Mouse (Mus musculus) kidney, embryonic 15.5 days (tissue): ENCODE results near the gene Slc12a9. TPM values are rescaled to one million over a fixed set of nuclear protein-coding genes. Genes with fewer than 3 reads are reported as not detected.

ENCODE experiments used
- ATAC-seq: fragments of 200-750 bp; cut with Nextera tagmentation; replicated peaks from 2 replicates; pipeline ENCODE4 v1.8.0; 2017; ENCODE audit warnings: moderate TSS enrichment; ENCODE audit not compliant: low FRiP score
- H3K27ac ChIP-seq: fragments of 300-500 bp; sonication (generic); 2 replicates; pipeline ENCODE4 v1.5.1; 2015; ENCODE audit warnings: mild to moderate bottlenecking, inconsistent platforms
- H3K27me3 ChIP-seq: fragments of 300-500 bp; sonication (generic); 2 replicates; pipeline ENCODE4 v1.6.1; 2015; ENCODE audit warnings: inconsistent platforms
- H3K36me3 ChIP-seq: fragments of 300-500 bp; sonication (generic); 2 replicates; pipeline ENCODE4 v1.6.1; 2015; ENCODE audit warnings: inconsistent platforms
- H3K4me1 ChIP-seq: fragments of 300-500 bp; sonication (generic); 2 replicates; pipeline ENCODE4 v1.6.1; 2015; ENCODE audit warnings: inconsistent platforms
- H3K4me2 ChIP-seq: fragments of 300-500 bp; sonication (generic); 2 replicates; pipeline ENCODE4 v1.6.1; 2015; ENCODE audit warnings: moderate library complexity, mild to moderate bottlenecking, inconsistent platforms
- H3K4me3 ChIP-seq: fragments of 300-500 bp; sonication (generic); replicated peaks from 2 replicates; pipeline ENCODE4 v1.5.1; 2015; ENCODE audit warnings: mild to moderate bottlenecking, inconsistent platforms
- H3K9ac ChIP-seq: fragments of 300-500 bp; sonication (generic); 2 replicates; pipeline ENCODE4 v1.6.1; 2015; ENCODE audit warnings: mild to moderate bottlenecking, inconsistent platforms
- H3K9me3 ChIP-seq: fragments of 300-500 bp; sonication (generic); replicated peaks from 2 replicates; pipeline ENCODE4 v1.6.1; 2016; ENCODE audit warnings: inconsistent platforms
- WGBS: fragments of 180-500 bp; shearing (Covaris S2); methylation state at CpG from one replicate; pipeline ENCODE4 v1.1.7; 2015; ENCODE audit warnings: mixed read lengths; 5-methylcytosine and 5-hydroxymethylcytosine counted together
- polyA plus RNA-seq: library from polyadenylated mRNA; unstranded; fragments of >200 nt; fragmentation: Nextera tagmentation; extraction: Ambion mirVana; gene quantifications from 2 replicates; pipeline ENCODE4 v1.2.1, GENCODE M21; 2015

The Slc12a9 gene
- 14.2 and 16.0 TPM in 2 replicates for polyA plus RNA-seq

GRCm38 (mm10) chr5:137333512-137334174, at the start of gene Slc12a9:
Gene Slc12a9, minus strand, starts transcription at chr5:137333597.
- Histone ChIP-seq H3K27ac (peak within 1 kb of the TSS; percentile 79), H3K4me2 (peak within 1 kb of the TSS; percentile 97), H3K9me3 (no peaks in the 10 kb centered on the region), H3K4me3 (peak within 1 kb of the TSS; percentile 77), H3K4me1 (peaks cover 23% of the 10 kb centered on the region), H3K27me3 (no peaks in the 10 kb centered on the region), H3K9ac (peak within 1 kb of the TSS; percentile 66), H3K36me3 (no peaks in the 10 kb centered on the region; the same call in 1 of the 2 replicates)
- ATAC-seq: peak; percentile 94
- WGBS: under 1% methylated on average over 44 of the region's 44 CpGs

GRCm38 (mm10) chr5:137381152-137381551, 47.8 kb upstream of the Slc12a9 start:
- 60% methylated on average over 4 of the region's 4 CpGs for WGBS
- ATAC-seq: no peak
- Histone ChIP-seq H3K9me3 (no peaks in the 10 kb centered on the region), H3K27ac (no peak overlapping the region), H3K36me3 (no peaks in the 10 kb centered on the region), H3K4me1 (peaks cover 23% of the 10 kb centered on the region), H3K9ac (no peak overlapping the region), H3K27me3 (no peaks in the 10 kb centered on the region), H3K4me2 (no peak overlapping the region), H3K4me3 (no peak overlapping the region)

GRCm38 (mm10) chr5:137377603-137378002, 44.2 kb upstream of the Slc12a9 start:
- Histone ChIP-seq H3K36me3 (peaks cover 33% of the 10 kb centered on the region), H3K4me3 (no peak overlapping the region), H3K27me3 (no peaks in the 10 kb centered on the region), H3K9me3 (no peaks in the 10 kb centered on the region), H3K9ac (no peak overlapping the region), H3K4me2 (peak overlapping the region; percentile 39), H3K4me1 (peaks cover 41% of the 10 kb centered on the region), H3K27ac (no peak overlapping the region)
- 24% methylated on average over 11 of the region's 15 CpGs for WGBS
- ATAC-seq: no peak

- 18% methylated on average over 11 of the region's 11 CpGs for WGBS
- Histone ChIP-seq H3K36me3 (peaks cover 37% of the 10 kb centered on the region), H3K27ac (no peak overlapping the region), H3K27me3 (no peaks in the 10 kb centered on the region), H3K4me1 (peaks cover 41% of the 10 kb centered on the region), H3K9me3 (no peaks in the 10 kb centered on the region), H3K9ac (0 out of 2 replicates have a peak overlapping the region, but pooled peaks have one; percentile 10), H3K4me2 (peak overlapping the region; percentile 39), H3K4me3 (no peak overlapping the region)
- ATAC-seq: 0 out of 2 replicates have a peak, but pooled peaks have one; percentile 20
Observed at GRCm38 (mm10) chr5:137377176-137377575, 43.8 kb upstream of the Slc12a9 start.

- peak; percentile 38 for ATAC-seq
- Histone ChIP-seq H3K4me3 (no peak overlapping the region), H3K9me3 (no peaks in the 10 kb centered on the region), H3K9ac (no peak overlapping the region), H3K4me1 (peaks cover 41% of the 10 kb centered on the region), H3K4me2 (0 out of 2 replicates have a peak overlapping the region, but pooled peaks have one; percentile 39), H3K36me3 (peaks cover 41% of the 10 kb centered on the region), H3K27me3 (no peaks in the 10 kb centered on the region), H3K27ac (no peak overlapping the region)
- 44% methylated on average over 9 of the region's 9 CpGs for WGBS
Observed at GRCm38 (mm10) chr5:137376722-137377121, 43.3 kb upstream of the Slc12a9 start.

GRCm38 (mm10) chr5:137376198-137376597, 42.8 kb upstream of the Slc12a9 start:
- Histone ChIP-seq H3K9me3 (no peaks in the 10 kb centered on the region), H3K27me3 (no peaks in the 10 kb centered on the region), H3K27ac (peak overlapping the region; percentile 73), H3K9ac (no peak overlapping the region), H3K4me2 (no peak overlapping the region), H3K36me3 (peaks cover 47% of the 10 kb centered on the region), H3K4me1 (peaks cover 41% of the 10 kb centered on the region), H3K4me3 (no peak overlapping the region)
- peak; percentile 10 for ATAC-seq
- WGBS: 39% methylated on average over 7 of the region's 7 CpGs

- Histone ChIP-seq H3K9ac (no peak overlapping the region), H3K27ac (peak overlapping the region; percentile 73), H3K4me2 (no peak overlapping the region), H3K27me3 (no peaks in the 10 kb centered on the region), H3K36me3 (peaks cover 52% of the 10 kb centered on the region), H3K4me1 (peaks cover 41% of the 10 kb centered on the region), H3K9me3 (no peaks in the 10 kb centered on the region), H3K4me3 (no peak overlapping the region)
- 28% methylated on average over 2 of the region's 2 CpGs for WGBS
- no peak for ATAC-seq
Observed at GRCm38 (mm10) chr5:137375627-137376026, 42.2 kb upstream of the Slc12a9 start.

GRCm38 (mm10) chr5:137374521-137375080, 41.2 kb upstream of the Slc12a9 start:
- Histone ChIP-seq H3K9ac (no peak overlapping the region), H3K4me2 (no peak overlapping the region), H3K27me3 (no peaks in the 10 kb centered on the region), H3K36me3 (peaks cover 63% of the 10 kb centered on the region), H3K27ac (peak overlapping the region; percentile 73), H3K4me1 (peaks cover 41% of the 10 kb centered on the region), H3K4me3 (no peak overlapping the region), H3K9me3 (no peaks in the 10 kb centered on the region)
- 73% methylated on average over 4 of the region's 4 CpGs for WGBS
- ATAC-seq: 0 out of 2 replicates have a peak, but pooled peaks have one; percentile 20

GRCm38 (mm10) chr5:137373371-137373950, 40.1 kb upstream of the Slc12a9 start:
- Histone ChIP-seq H3K27ac (no peak overlapping the region), H3K4me3 (no peak overlapping the region), H3K36me3 (peaks cover 74% of the 10 kb centered on the region), H3K4me2 (no peak overlapping the region), H3K9me3 (no peaks in the 10 kb centered on the region), H3K9ac (no peak overlapping the region), H3K27me3 (no peaks in the 10 kb centered on the region), H3K4me1 (peaks cover 37% of the 10 kb centered on the region)
- no peak for ATAC-seq
- 83% methylated on average over 12 of the region's 12 CpGs for WGBS

- no peaks in the 10 kb centered on the region for H3K27me3 ChIP-seq
- peaks cover 100% of the 10 kb centered on the region for H3K36me3 ChIP-seq
- H3K4me1 ChIP-seq: peaks cover 3% of the 10 kb centered on the region; the same call in 1 of the 2 replicates
- no peak for ATAC-seq
- no peak overlapping the region for H3K9ac ChIP-seq
- 97% methylated on average over 11 of the region's 11 CpGs for WGBS
- H3K4me3 ChIP-seq: no peak overlapping the region
- H3K27ac ChIP-seq: no peak overlapping the region
- no peaks in the 10 kb centered on the region for H3K9me3 ChIP-seq
- no peak overlapping the region for H3K4me2 ChIP-seq
Observed at GRCm38 (mm10) chr5:137369665-137370064, 36.3 kb upstream of the Slc12a9 start.

- H3K9ac ChIP-seq: no peak overlapping the region
- peaks cover 24% of the 10 kb centered on the region for H3K4me1 ChIP-seq
- no peak for ATAC-seq
- H3K27me3 ChIP-seq: no peaks in the 10 kb centered on the region
- H3K27ac ChIP-seq: no peak overlapping the region
- no peak overlapping the region for H3K4me2 ChIP-seq
- WGBS: 42% methylated on average over 7 of the region's 7 CpGs
- H3K36me3 ChIP-seq: peaks cover 97% of the 10 kb centered on the region
- H3K4me3 ChIP-seq: no peak overlapping the region
- no peaks in the 10 kb centered on the region for H3K9me3 ChIP-seq
Observed at GRCm38 (mm10) chr5:137358382-137358781, 25.0 kb upstream of the Slc12a9 start.

- H3K9ac ChIP-seq: no peak overlapping the region
- no peaks in the 10 kb centered on the region for H3K27me3 ChIP-seq
- H3K27ac ChIP-seq: no peak overlapping the region
- no peaks in the 10 kb centered on the region for H3K9me3 ChIP-seq
- H3K4me1 ChIP-seq: peaks cover 47% of the 10 kb centered on the region
- H3K4me2 ChIP-seq: peak overlapping the region; percentile 86
- ATAC-seq: no peak
- H3K4me3 ChIP-seq: no peak overlapping the region
- H3K36me3 ChIP-seq: peaks cover 58% of the 10 kb centered on the region
- 83% methylated on average over 17 of the region's 17 CpGs for WGBS
Observed at GRCm38 (mm10) chr5:137354091-137354490, 20.7 kb upstream of the Slc12a9 start.
